Mouse (Mus musculus) hindbrain, embryonic 13.5 days (tissue): Measurements from ENCODE around the gene Optn. TPM values are rescaled to one million over a fixed set of nuclear protein-coding genes. Genes with fewer than 3 reads are reported as not detected.
A peak's percentile ranks its signal among the peaks of the same experiment; 100 is the strongest.

Experiments used
- ATAC-seq: fragments of 200-750 bp; cut with Nextera tagmentation; 2 replicates; pipeline ENCODE4 v1.8.0; 2017; ENCODE audit warnings: moderate TSS enrichment; ENCODE audit not compliant: low FRiP score
- H3K27ac ChIP-seq: fragments of 300-500 bp; sonication (generic); 2 replicates; pipeline ENCODE4 v1.5.1; 2015; ENCODE audit warnings: inconsistent platforms, mild to moderate bottlenecking, moderate library complexity
- H3K27me3 ChIP-seq: fragments of 300-500 bp; sonication (generic); 2 replicates; pipeline ENCODE4 v1.6.1; 2015; ENCODE audit warnings: mild to moderate bottlenecking, inconsistent platforms
- H3K36me3 ChIP-seq: fragments of 300-500 bp; sonication (generic); 2 replicates; pipeline ENCODE4 v1.6.1; 2015; ENCODE audit warnings: mild to moderate bottlenecking, inconsistent platforms
- H3K4me1 ChIP-seq: fragments of 300-500 bp; sonication (generic); replicated peaks from 2 replicates; pipeline ENCODE4 v1.6.1; 2015; ENCODE audit warnings: inconsistent platforms
- H3K4me2 ChIP-seq: fragments of 300-500 bp; sonication (generic); 2 replicates; pipeline ENCODE4 v1.6.1; 2015; ENCODE audit warnings: inconsistent platforms, mild to moderate bottlenecking, moderate library complexity
- H3K4me3 ChIP-seq: fragments of 300-500 bp; sonication (generic); 2 replicates; pipeline ENCODE4 v1.5.1; 2015; ENCODE audit warnings: mild to moderate bottlenecking, inconsistent platforms
- H3K9ac ChIP-seq: fragments of 300-500 bp; sonication (generic); 2 replicates; pipeline ENCODE4 v1.6.1; 2015; ENCODE audit warnings: mild to moderate bottlenecking, inconsistent platforms
- H3K9me3 ChIP-seq: fragments of 300-500 bp; sonication (generic); 2 replicates; pipeline ENCODE4 v1.6.1; 2016; ENCODE audit warnings: inconsistent platforms
- WGBS: fragments of 180-500 bp; shearing (Covaris S2); methylation state at CpG from one replicate; pipeline ENCODE4 v1.1.7; 2015; 5-methylcytosine and 5-hydroxymethylcytosine counted together
- polyA plus RNA-seq: library from polyadenylated mRNA; unstranded; fragments of >200 nt; fragmentation: Nextera tagmentation; extraction: Ambion mirVana; gene quantifications from 2 replicates; pipeline ENCODE4 v1.2.1, GENCODE M21; 2015

The Optn gene
- polyA plus RNA-seq, 1 experiment from 2014 or later: 9.1 TPM

DNA sequence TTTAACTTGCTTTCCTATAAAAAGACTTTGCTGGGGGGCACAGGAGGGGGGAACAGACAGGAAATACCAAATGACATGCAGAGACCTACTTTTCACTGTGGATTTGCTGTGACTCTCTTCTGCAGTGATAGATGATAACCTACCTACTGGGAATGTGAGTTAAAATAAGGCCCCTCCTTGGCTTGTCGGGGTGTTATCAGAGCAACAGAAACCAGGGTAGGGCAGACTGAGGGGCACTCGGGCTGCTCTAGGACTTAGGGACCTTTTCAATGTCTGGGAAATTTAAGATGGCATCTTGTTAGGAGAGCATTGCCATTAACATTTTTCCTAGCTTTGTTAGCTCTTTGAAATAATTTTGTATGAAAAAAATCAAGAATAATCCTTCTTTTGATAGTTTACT lies 40.6 kb downstream of the Optn start:
- Histone ChIP-seq H3K4me1 (no peaks in the 10 kb centered on the region; the same call in 1 of the 2 replicates), H3K36me3 (no peaks in the 10 kb centered on the region), H3K27ac (no peak overlapping the region), H3K4me2 (no peak overlapping the region), H3K4me3 (no peak overlapping the region), H3K27me3 (no peaks in the 10 kb centered on the region), H3K9me3 (no peaks in the 10 kb centered on the region), H3K9ac (no peak overlapping the region)
- WGBS: 77% methylated on average over 2 of the region's 2 CpGs
- no peak for ATAC-seq

DNA sequence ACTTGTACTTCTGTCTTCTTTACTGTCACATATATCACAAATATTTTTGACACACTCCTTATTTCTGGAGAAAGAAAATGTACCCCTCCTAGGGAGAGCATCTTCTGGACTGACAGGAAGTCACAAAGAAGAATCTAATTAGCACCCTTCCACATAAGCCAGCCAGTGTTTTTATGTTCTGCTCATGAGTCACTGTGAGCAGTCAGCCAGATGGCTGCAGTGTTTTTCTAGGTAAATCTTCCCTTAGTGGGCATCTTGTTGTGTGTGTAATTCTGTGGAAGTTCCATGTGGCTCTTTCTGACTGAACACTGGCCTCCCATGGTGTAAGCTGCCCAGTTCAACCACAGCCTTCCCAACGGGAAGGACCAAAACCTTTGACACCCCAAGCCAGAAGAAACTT lies 44.1 kb downstream of the Optn start:
- Histone ChIP-seq H3K4me3 (no peak overlapping the region), H3K36me3 (no peaks in the 10 kb centered on the region), H3K9me3 (no peaks in the 10 kb centered on the region), H3K9ac (no peak overlapping the region), H3K4me2 (no peak overlapping the region), H3K4me1 (no peaks in the 10 kb centered on the region), H3K27ac (no peak overlapping the region), H3K27me3 (no peaks in the 10 kb centered on the region)
- 64% methylated on average over 1 of the region's 1 CpGs for whole genome bisulfite sequencing
- ATAC-seq: no peak

DNA sequence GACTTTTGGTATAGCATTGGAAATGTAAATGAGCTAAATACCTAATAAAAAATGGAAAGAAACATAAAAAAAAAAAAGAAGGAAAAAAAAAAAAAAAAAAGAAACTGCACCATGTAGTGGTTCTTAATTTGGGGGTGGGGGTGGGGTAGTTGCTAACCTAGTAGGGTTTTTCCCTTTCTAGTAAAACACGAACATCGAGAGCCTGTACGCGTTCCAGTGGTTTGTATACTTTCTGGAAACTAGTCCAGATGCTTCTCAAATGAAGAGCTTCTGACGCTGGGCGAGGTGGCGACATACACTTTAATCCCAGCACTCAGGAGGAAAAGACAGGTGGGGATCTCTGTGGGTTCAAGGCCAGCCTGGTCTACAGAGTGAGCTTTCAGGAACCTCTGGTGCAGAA lies 46.9 kb downstream of the Optn start:
- Histone ChIP-seq H3K27me3 (no peaks in the 10 kb centered on the region), H3K36me3 (no peaks in the 10 kb centered on the region), H3K4me3 (no peak overlapping the region), H3K9me3 (no peaks in the 10 kb centered on the region), H3K4me2 (no peak overlapping the region), H3K27ac (no peak overlapping the region), H3K4me1 (peaks cover 5% of the 10 kb centered on the region), H3K9ac (no peak overlapping the region)
- ATAC-seq: no peak
- WGBS: 95% methylated on average over 7 of the region's 7 CpGs

- no peaks in the 10 kb centered on the region for H3K36me3 ChIP-seq
- H3K27ac ChIP-seq: no peak overlapping the region
- H3K4me2 ChIP-seq: no peak overlapping the region
- H3K27me3 ChIP-seq: no peaks in the 10 kb centered on the region
- H3K9ac ChIP-seq: no peak overlapping the region
- 85% methylated on average over 6 of the region's 6 CpGs for WGBS
- no peaks in the 10 kb centered on the region for H3K9me3 ChIP-seq
- ATAC-seq: no peak
- no peak overlapping the region for H3K4me3 ChIP-seq
- H3K4me1 ChIP-seq: peaks cover 12% of the 10 kb centered on the region
Observed at GRCm38 (mm10) chr2:5015527-5015926, 48.3 kb downstream of the Optn start.

- no peak for ATAC-seq
- Histone ChIP-seq H3K4me2 (no peak overlapping the region), H3K4me3 (no peak overlapping the region), H3K36me3 (no peaks in the 10 kb centered on the region), H3K9ac (no peak overlapping the region), H3K27me3 (no peaks in the 10 kb centered on the region), H3K4me1 (peaks cover 12% of the 10 kb centered on the region), H3K9me3 (no peaks in the 10 kb centered on the region), H3K27ac (no peak overlapping the region)
- 87% methylated on average over 7 of the region's 7 CpGs for WGBS
Observed at GRCm38 (mm10) chr2:5014616-5015015, 49.2 kb downstream of the Optn start.

DNA sequence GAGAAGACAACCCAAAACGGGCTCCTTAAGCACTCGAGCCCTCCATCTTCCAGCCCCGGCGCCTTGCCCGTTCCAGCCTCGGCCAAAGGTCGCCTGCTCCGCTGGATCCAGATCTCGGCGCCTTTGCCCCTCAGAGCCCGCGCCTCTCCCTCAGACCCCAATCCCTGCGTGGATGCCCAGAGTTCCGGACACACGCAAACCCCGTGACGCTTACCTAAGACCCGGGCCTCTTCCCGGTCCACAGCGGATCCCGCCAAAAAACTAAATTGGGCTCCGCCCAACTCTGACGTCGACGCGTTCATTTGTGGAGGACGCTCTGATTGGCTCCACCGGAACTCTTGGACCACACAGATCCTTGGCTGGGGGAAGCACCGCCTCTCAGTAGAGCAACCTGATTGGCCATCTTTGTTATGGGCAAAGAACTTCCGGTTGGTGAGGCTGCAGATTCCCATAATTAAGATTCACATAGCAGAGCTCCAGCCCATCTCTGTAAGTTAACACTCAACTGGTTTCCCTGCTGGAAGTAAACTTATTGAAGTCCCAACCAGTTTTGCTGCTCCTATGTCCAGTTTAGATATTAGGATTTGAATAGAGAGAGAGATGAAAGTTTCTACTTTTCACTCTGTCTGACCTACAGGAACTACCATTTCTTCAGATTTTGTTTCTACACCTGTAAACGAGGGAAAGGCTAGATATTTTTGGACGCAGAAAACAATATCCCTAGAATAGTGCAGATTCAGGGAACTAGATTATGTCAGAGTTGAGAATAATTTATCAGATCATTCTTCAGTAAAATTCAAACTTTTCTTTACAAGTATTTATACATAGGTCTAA lies 51.1 kb downstream of the Optn start, which contains the start of gene Mcm10:
Gene Mcm10, minus strand, starts transcription at position 301 of the 834 bp plus-strand sequence.
- H3K27me3 ChIP-seq: no peaks in the 10 kb centered on the region
- H3K27ac ChIP-seq: no peak within 1 kb of the TSS
- H3K4me1 ChIP-seq: peaks cover 12% of the 10 kb centered on the region
- peaks cover 9% of the 10 kb centered on the region; the same call in 1 of the 2 replicates for H3K36me3 ChIP-seq
- peak within 1 kb of the TSS; percentile 80 for H3K4me2 ChIP-seq
- H3K9ac ChIP-seq: peak within 1 kb of the TSS; percentile 65; the same call in 1 of the 2 replicates
- peak; percentile 100 for ATAC-seq
- no peaks in the 10 kb centered on the region for H3K9me3 ChIP-seq
- WGBS: 4% methylated on average over 32 of the region's 32 CpGs
- H3K4me3 ChIP-seq: peak within 1 kb of the TSS; percentile 58

- WGBS: 18% methylated on average over 8 of the region's 8 CpGs
- no peaks in the 10 kb centered on the region for H3K9me3 ChIP-seq
- peak overlapping the region; percentile 65; the same call in 1 of the 2 replicates for H3K9ac ChIP-seq
- no peaks in the 10 kb centered on the region for H3K27me3 ChIP-seq
- peak overlapping the region; percentile 58 for H3K4me3 ChIP-seq
- H3K4me2 ChIP-seq: peak overlapping the region; percentile 80
- H3K36me3 ChIP-seq: peaks cover 9% of the 10 kb centered on the region; the same call in 1 of the 2 replicates
- no peak overlapping the region for H3K27ac ChIP-seq
- no peak for ATAC-seq
- H3K4me1 ChIP-seq: peaks cover 12% of the 10 kb centered on the region
Observed at GRCm38 (mm10) chr2:5011898-5012490, 51.9 kb downstream of the Optn start.

- Histone ChIP-seq H3K4me3 (no peak overlapping the region), H3K27ac (no peak overlapping the region), H3K4me1 (peaks cover 9% of the 10 kb centered on the region), H3K9me3 (no peaks in the 10 kb centered on the region), H3K36me3 (peaks cover 9% of the 10 kb centered on the region; the same call in 1 of the 2 replicates), H3K27me3 (no peaks in the 10 kb centered on the region), H3K9ac (no peak overlapping the region), H3K4me2 (no peak overlapping the region)
- no peak for ATAC-seq
- 90% methylated on average over 4 of the region's 4 CpGs for WGBS
Observed at GRCm38 (mm10) chr2:5007107-5007506, 56.7 kb downstream of the Optn start.

DNA sequence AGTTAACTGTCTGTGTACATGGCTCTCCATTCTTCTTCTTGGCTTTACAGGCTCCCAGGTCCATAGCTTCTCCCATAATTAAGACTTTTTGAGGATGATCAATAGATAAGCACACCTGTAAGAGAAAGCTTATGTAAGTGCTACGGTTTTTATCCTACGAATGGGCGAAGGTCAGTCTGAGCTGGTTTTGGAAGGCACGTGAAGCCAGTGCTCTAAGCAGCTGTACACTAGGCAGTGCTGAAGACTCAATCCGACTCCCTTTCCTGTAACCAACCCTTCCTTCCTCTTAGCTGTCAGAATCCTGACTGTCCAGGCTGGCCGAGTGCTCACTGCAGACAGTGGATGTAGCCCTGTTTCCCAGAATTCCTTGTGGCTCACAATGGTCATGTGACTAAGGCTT lies 62.6 kb downstream of the Optn start:
- no peaks in the 10 kb centered on the region for H3K27me3 ChIP-seq
- H3K4me1 ChIP-seq: no peaks in the 10 kb centered on the region
- no peak for ATAC-seq
- WGBS: 95% methylated on average over 6 of the region's 6 CpGs
- H3K36me3 ChIP-seq: 0 out of 2 replicates have a peak, but pooled peaks cover 12% of the 10 kb centered on the region
- no peak overlapping the region for H3K4me2 ChIP-seq
- H3K27ac ChIP-seq: no peak overlapping the region
- H3K4me3 ChIP-seq: no peak overlapping the region
- no peak overlapping the region for H3K9ac ChIP-seq
- no peaks in the 10 kb centered on the region for H3K9me3 ChIP-seq

- no peak overlapping the region for H3K4me2 ChIP-seq
- H3K36me3 ChIP-seq: 0 out of 2 replicates have a peak, but pooled peaks cover 12% of the 10 kb centered on the region
- no peak overlapping the region for H3K9ac ChIP-seq
- no peaks in the 10 kb centered on the region for H3K27me3 ChIP-seq
- no peaks in the 10 kb centered on the region for H3K9me3 ChIP-seq
- WGBS: 87% methylated on average over 3 of the region's 3 CpGs
- H3K4me1 ChIP-seq: no peaks in the 10 kb centered on the region
- H3K27ac ChIP-seq: no peak overlapping the region
- no peak for ATAC-seq
- H3K4me3 ChIP-seq: no peak overlapping the region
Observed at GRCm38 (mm10) chr2:4998905-4999304, 64.9 kb downstream of the Optn start.

DNA sequence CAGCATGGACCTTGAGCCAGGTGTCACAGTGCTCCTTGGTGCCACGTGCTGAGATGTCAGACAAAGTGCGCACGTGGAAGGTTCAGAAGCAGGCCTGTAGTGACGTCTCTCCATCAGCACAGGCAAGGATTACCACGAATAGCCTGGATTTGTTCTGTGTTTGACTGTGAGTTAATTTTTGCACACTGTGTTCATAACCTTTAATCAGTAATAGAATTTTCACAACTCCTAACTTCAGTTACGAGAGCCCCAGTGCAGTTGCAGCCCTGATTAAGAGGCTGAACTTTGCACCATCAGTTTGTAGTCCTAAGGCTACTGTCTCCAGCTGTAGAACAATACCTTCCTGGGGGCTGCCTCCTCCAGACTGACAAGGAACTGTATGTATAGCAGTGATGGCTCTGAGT lies 67.4 kb downstream of the Optn start:
- WGBS: 93% methylated on average over 6 of the region's 6 CpGs
- no peaks in the 10 kb centered on the region for H3K4me1 ChIP-seq
- H3K4me3 ChIP-seq: no peak overlapping the region
- H3K27me3 ChIP-seq: no peaks in the 10 kb centered on the region
- peaks cover 16% of the 10 kb centered on the region; the same call in 1 of the 2 replicates for H3K36me3 ChIP-seq
- H3K27ac ChIP-seq: no peak overlapping the region
- no peaks in the 10 kb centered on the region for H3K9me3 ChIP-seq
- no peak overlapping the region for H3K9ac ChIP-seq
- H3K4me2 ChIP-seq: no peak overlapping the region
- no peak for ATAC-seq

DNA sequence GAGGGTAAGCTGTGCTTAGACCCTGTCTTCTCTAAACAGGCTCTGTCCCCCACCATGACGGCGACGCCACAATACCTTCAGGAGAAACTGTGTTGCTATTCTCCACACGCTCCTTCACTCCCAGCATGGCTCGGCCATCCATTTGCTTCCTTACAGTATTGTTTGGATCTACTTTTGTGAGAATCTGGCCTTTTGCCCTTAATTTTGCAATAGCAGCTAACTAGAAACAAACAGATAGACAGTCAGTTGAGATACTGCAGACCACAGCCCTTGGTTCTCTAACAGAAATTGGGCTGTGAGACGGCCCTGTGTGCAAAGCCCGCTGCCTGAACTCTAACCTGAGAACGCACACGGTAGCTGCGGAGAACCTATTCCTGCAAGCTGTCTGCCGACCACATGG lies 68.2 kb downstream of the Optn start:
- Histone ChIP-seq H3K4me3 (no peak overlapping the region), H3K9me3 (no peaks in the 10 kb centered on the region), H3K4me2 (no peak overlapping the region), H3K27ac (no peak overlapping the region), H3K36me3 (peaks cover 11% of the 10 kb centered on the region; the same call in 1 of the 2 replicates), H3K9ac (no peak overlapping the region), H3K4me1 (no peaks in the 10 kb centered on the region), H3K27me3 (no peaks in the 10 kb centered on the region)
- ATAC-seq: no peak
- 96% methylated on average over 11 of the region's 11 CpGs for WGBS
